Mouse (Mus musculus): ENCODE results near the gene Dnah14.

DNA sequence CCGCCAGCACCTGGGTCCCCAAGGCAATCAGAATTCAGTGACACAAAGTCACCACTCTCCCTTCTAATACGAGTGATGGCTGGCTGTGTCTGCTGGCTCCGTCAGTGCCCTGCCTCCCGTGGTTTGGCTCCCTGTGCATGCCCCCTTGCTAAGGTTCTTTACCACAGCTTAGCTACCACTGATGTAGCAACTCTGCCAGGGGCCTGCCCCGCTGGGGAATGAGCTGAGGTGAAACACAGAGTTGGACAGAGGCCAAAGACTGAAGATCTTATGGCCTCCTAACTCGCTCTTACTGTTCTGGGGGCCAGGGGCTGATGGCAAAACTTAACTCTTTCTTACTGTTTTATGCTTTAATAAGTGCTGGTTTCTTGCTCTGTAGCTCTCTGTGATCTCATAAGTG is 213.6 kb downstream of the Dnah14 start:
- TF ChIP-seq CTCF (IDR thresholded peaks at IDR 0.05; ENCODE audit: insufficient read depth, low read depth, low read length) = no peak
- no peak for TF ChIP-seq POLR2A (IDR thresholded peaks at IDR 0.05; ENCODE audit: insufficient read depth, low read depth, low read length)
